Mouse (Mus musculus): ENCODE measurements at regions not wholly inside any gene's neighbourhood (a gene's known extent, or its start where the extent isn't known, plus 50 kb on each side); places are given as distances from the start of the nearest gene placed in this dataset.

DNA sequence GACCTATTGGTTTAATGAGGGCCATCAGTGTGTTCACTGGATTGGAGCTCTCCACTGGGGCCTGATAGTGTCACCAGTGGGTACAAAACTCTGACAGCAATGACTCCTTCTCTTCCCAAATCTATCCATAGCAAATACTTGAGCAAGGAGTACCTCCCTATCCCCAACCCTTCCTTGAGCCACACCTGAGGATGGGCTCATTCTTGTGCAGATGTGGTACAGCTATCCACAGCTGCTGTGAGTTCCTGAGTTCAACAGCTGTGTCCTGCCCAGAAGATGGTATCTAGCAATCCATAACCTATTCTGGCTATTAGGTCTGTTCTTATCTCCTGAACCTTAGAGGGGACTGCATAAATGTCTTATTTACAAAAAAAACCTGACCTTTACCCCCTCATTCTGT is 148.7 kb upstream of the Cwc22 start:
- in situ Hi-C loops (cut with MboI; ENCODE audit: low pct_unique_long_range_greater_than_20kb), result no loop called here
- TF ChIP-seq CTCF (IDR thresholded peaks at IDR 0.05), result no peak
- ChIA-PET CTCF (no interaction called here), POLR2A (no interaction called here)
- ATAC-seq, result no peak
- no peaks in the 10 kb centered on the region for H3K27me3 ChIP-seq
- DNase-seq (ENCODE audit: low read depth, low spot score), result no peak

GRCm38 (mm10) chr2:78064321-78065037 is 118.3 kb upstream of the Cwc22 start:
- peak; percentile 12 for TF ChIP-seq CTCF (IDR thresholded peaks at IDR 0.05)
- in situ Hi-C loops (cut with MboI; ENCODE audit: low pct_unique_long_range_greater_than_20kb), result no loop called here
- no peak for ATAC-seq
- no peaks in the 10 kb centered on the region for H3K27me3 ChIP-seq
- no peak for DNase-seq (ENCODE audit: low read depth, low spot score)
- ChIA-PET CTCF (interaction anchor here (1.2 kb wide), 1 partner anchor 604 kb away, joined by 3 read pairs; no protein-coding TSS in a partner anchor), POLR2A (no interaction called here)

GRCm38 (mm10) chr2:78059801-78060416 is 113.7 kb upstream of the Cwc22 start:
- POLR2A ChIA-PET, result interaction anchor here (0.7 kb wide), 1 partner anchor 1328 kb away, joined by 3 read pairs; no protein-coding TSS in a partner anchor

GRCm38 (mm10) chr2:78058988-78059387 is 112.8 kb upstream of the Cwc22 start:
- ATAC-seq, result no peak
- TF ChIP-seq CTCF (IDR thresholded peaks at IDR 0.05), result no peak
- in situ Hi-C loops (cut with MboI; ENCODE audit: low pct_unique_long_range_greater_than_20kb), result loop anchor here (5.0 to 10.0 kb wide), 2 partner anchors 486 to 813 kb away; no protein-coding TSS in a partner anchor
- H3K27me3 ChIP-seq, result no peaks in the 10 kb centered on the region
- ChIA-PET POLR2A (no interaction called here), CTCF (interaction anchor here (3.4 kb wide), 1 partner anchor 9 kb away, joined by 15 read pairs; no protein-coding TSS in a partner anchor)
- no peak for DNase-seq (ENCODE audit: low read depth, low spot score)

More at GRCm38 (mm10) chr2:78059801-78060416, 113.7 kb upstream of the Cwc22 start:
- ATAC-seq (peak; percentile 76), DNase-seq (ENCODE audit: low read depth, low spot score) (no peak)
- CTCF ChIA-PET, result interaction anchor here (1.3 to 3.4 kb wide), 2 partner anchors 10 to 811 kb away, joined by 3 to 15 read pairs; no protein-coding TSS in a partner anchor
- TF ChIP-seq CTCF (IDR thresholded peaks at IDR 0.05), result no peak
- H3K27me3 ChIP-seq, result no peaks in the 10 kb centered on the region
- in situ Hi-C loops (cut with MboI; ENCODE audit: low pct_unique_long_range_greater_than_20kb), result loop anchor here (5.0 to 10.0 kb wide), 2 partner anchors 485 to 812 kb away; no protein-coding TSS in a partner anchor

DNA sequence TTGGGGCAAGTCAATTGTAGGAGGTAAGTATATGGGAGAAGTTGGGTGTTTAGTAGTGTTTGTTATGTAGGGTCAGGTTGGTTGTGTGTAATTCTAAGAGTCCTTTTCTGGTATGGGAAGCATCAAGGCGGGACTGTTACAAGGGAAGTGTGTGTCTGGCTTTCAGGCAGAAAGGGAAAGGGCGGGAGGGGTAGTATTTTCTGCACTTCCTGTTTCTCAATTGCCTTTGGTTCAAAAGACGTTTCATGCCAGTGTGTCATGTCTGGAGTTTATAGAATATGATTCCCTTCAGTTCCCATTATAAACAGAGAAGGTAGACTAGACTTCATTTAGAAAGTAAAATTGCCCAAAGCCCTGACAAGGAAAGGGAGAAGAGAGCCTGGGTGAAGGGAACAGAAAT is 107.7 kb upstream of the Cwc22 start:
- TF ChIP-seq CTCF (IDR thresholded peaks at IDR 0.05), result no peak
- no peaks in the 10 kb centered on the region for H3K27me3 ChIP-seq
- in situ Hi-C loops (cut with MboI; ENCODE audit: low pct_unique_long_range_greater_than_20kb), result loop anchor here (10.0 kb wide), 1 partner anchor 491 kb away; no protein-coding TSS in a partner anchor
- DNase-seq (ENCODE audit: low read depth, low spot score) (no peak), ATAC-seq (no peak)
- POLR2A ChIA-PET, result no interaction called here
- CTCF ChIA-PET, result no interaction called here

GRCm38 (mm10) chr2:78050542-78050941 is 104.4 kb upstream of the Cwc22 start:
- in situ Hi-C loops (cut with MboI; ENCODE audit: low pct_unique_long_range_greater_than_20kb), result loop anchor here (10.0 kb wide), 1 partner anchor 494 kb away; no protein-coding TSS in a partner anchor
- ChIA-PET POLR2A (no interaction called here), CTCF (interaction anchor here (2.0 kb wide), 1 partner anchor 9 kb away, joined by 15 read pairs; no protein-coding TSS in a partner anchor)
- H3K27me3 ChIP-seq, result no peaks in the 10 kb centered on the region
- ATAC-seq (no peak), DNase-seq (ENCODE audit: low read depth, low spot score) (no peak)
- TF ChIP-seq CTCF (IDR thresholded peaks at IDR 0.05), result no peak

DNA sequence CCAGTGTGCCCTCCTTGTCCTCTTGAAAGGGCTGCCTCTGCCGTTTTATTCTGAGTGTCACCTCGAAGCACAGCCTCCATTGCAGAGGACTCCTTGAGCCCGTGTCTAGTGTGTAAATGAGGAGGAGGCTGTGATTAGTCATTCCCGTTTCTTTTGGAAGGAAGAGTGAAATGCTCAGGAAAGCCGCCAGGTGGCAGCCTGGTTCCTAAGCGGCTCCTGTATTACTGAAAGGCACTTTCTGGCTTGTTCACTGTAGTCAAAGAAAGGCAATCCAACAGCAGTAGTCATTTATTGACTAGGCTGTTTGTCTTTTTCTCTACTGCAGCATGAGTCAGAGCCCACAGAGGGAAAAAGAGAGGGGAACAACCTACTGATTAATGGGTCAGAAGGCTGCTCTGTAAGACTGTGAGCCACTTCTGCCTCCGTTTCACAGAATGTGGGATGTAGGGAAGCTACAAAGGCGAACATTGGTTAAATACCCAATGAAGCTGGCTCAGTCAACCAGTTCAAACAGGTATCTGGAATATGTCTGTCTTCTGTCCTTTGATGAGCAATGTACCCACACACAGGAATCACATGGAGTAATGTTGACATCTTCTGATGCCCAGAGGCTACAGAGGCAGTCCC is 103.2 kb upstream of the Cwc22 start:
- peak; percentile 99 for ATAC-seq
- ChIA-PET POLR2A (no interaction called here), CTCF (interaction anchor here (1.0 to 2.0 kb wide), 3 partner anchors 10 to 907 kb away, joined by 3 to 15 read pairs (median 6); no protein-coding TSS in a partner anchor)
- in situ Hi-C loops (cut with MboI; ENCODE audit: low pct_unique_long_range_greater_than_20kb), result loop anchor here (5.0 to 25.0 kb wide), 7 partner anchors 868 to 1713 kb away; partner anchors contain the start of gene Itprid2
- H3K27me3 ChIP-seq, result peaks cover 5% of the 10 kb centered on the region
- peak; percentile 97 for TF ChIP-seq CTCF (IDR thresholded peaks at IDR 0.05)
- DNase-seq (ENCODE audit: low read depth, low spot score), result peak; percentile 91

GRCm38 (mm10) chr2:78048706-78049055 is 102.5 kb upstream of the Cwc22 start:
- TF ChIP-seq CTCF (IDR thresholded peaks at IDR 0.05), result no peak

DNA sequence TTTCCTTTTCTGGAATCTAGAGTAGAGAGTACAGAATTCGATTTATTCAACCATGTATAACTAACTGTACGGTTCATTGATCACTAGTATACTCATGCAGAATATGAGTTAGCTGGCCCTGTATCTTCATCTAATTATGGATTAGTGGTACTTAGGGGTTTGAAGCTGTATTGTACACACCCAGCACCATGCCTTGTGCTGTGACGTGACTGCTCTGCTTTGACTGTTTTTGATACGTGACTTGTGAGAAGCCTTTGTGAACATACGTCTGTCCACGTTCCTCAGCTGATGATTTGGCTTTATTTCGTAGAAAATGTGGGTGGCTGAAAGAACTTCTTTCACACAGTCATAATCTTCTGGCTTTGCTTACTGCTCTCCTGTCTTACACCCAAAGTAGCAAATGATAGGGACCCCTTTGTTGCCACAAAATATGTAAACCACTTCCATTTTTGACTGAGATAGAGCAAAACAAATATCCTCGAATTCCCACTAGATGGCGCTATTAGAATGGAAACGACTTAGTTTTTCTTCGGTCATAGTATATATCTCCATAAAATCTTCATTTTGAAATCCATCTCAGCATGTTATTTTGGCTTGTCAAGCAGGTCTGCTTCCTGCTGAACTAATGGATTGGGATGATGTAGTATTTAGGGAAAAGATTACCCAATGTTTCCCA is 102.0 kb upstream of the Cwc22 start:
- peaks cover 5% of the 10 kb centered on the region for H3K27me3 ChIP-seq
- TF ChIP-seq CTCF (IDR thresholded peaks at IDR 0.05), result peak; percentile 56
- in situ Hi-C loops (cut with MboI; ENCODE audit: low pct_unique_long_range_greater_than_20kb), result loop anchor here (5.0 to 25.0 kb wide), 7 partner anchors 869 to 1714 kb away; partner anchors contain the start of gene Itprid2
- ATAC-seq (no peak), DNase-seq (ENCODE audit: low read depth, low spot score) (no peak)
- POLR2A ChIA-PET, result no interaction called here
- CTCF ChIA-PET, result interaction anchor here (1.0 to 1.2 kb wide), 2 partner anchors 879 to 909 kb away, joined by 3 to 6 read pairs; no protein-coding TSS in a partner anchor

More at GRCm38 (mm10) chr2:78048706-78049055, 102.5 kb upstream of the Cwc22 start:
- ChIA-PET CTCF (interaction anchor here (1.0 to 2.0 kb wide), 3 partner anchors 11 to 908 kb away, joined by 3 to 15 read pairs (median 6); no protein-coding TSS in a partner anchor), POLR2A (no interaction called here)
- ATAC-seq (peak; percentile 23), DNase-seq (ENCODE audit: low read depth, low spot score) (no peak)
- peaks cover 5% of the 10 kb centered on the region for H3K27me3 ChIP-seq
- in situ Hi-C loops (cut with MboI; ENCODE audit: low pct_unique_long_range_greater_than_20kb), result loop anchor here (5.0 to 25.0 kb wide), 7 partner anchors 869 to 1714 kb away; partner anchors contain the start of gene Itprid2

GRCm38 (mm10) chr2:78027319-78027718 is 81.1 kb upstream of the Cwc22 start:
- in situ Hi-C loops (cut with MboI; ENCODE audit: low pct_unique_long_range_greater_than_20kb), result loop anchor here (5.0 to 25.0 kb wide), 4 partner anchors 235 to 1735 kb away; partner anchors contain the start of gene Itprid2
- ChIA-PET POLR2A (no interaction called here), CTCF (no interaction called here)
- H3K27me3 ChIP-seq, result peaks cover 33% of the 10 kb centered on the region
- TF ChIP-seq CTCF (IDR thresholded peaks at IDR 0.05), result no peak
- DNase-seq (ENCODE audit: low read depth, low spot score) (no peak), ATAC-seq (no peak)
